Mouse (Mus musculus): ENCODE data around the gene Dicer1.

DNA sequence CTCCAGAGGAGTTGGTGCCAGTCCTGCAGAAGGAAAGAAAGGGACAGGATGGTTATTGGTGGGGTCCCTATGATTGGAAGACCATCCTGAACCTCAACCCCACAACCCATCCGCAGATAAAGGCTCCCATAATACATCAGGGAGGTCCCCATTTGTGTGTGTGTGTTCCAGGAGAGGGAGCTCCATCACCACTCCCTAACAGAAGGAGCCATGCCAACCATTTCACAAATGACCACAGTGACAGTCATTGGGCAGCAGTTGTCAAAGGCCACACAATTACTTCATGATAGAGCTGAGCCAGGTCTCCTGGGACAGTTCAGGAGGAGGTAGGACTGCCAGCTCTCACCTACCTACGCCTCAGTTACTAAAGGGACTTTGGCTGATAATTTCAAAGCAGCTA is 20.2 kb upstream of the Dicer1 start:
- TF ChIP-seq POLR2A (IDR thresholded peaks at IDR 0.05; ENCODE audit: insufficient read length, low read depth) = no peak
- no peak for TF ChIP-seq MYOD1 (IDR thresholded peaks at IDR 0.05; ENCODE audit: control insufficient read depth in 1 of 3, insufficient read length in 2 of 3, low read depth in 2 of 3)
- no peak for TF ChIP-seq MYOG (IDR thresholded peaks at IDR 0.05; ENCODE audit: control insufficient read depth in 1 of 3, insufficient read depth in 1 of 3, insufficient read length in 2 of 3, low read depth in 2 of 3)
- TF ChIP-seq MAX (IDR thresholded peaks at IDR 0.05; ENCODE audit: low read depth) = no peak
- no peak for TF ChIP-seq TCF12 (IDR thresholded peaks at IDR 0.05; ENCODE audit: insufficient read depth, poor library complexity, severe bottlenecking)
- TF ChIP-seq POLR2AphosphoS2 (IDR thresholded peaks at IDR 0.05; ENCODE audit: insufficient read length, low read depth) = no peak
- no peak for TF ChIP-seq TCF3 (IDR thresholded peaks at IDR 0.05; ENCODE audit: insufficient read length, low read depth)
